Mouse (Mus musculus) stomach, postnatal 0 days (tissue): Measurements from ENCODE around the gene Cdhr3.

Source experiments
- CTCF ChIP-seq: IDR thresholded peaks from 2 replicates; pipeline ENCODE4 v1.5.1; 2016; ENCODE audit warnings: antibody characterized with exemption, low read depth, mild to moderate bottlenecking, moderate library complexity
- EP300 ChIP-seq: optimal IDR thresholded peaks from 2 replicates; pipeline ENCODE3; 2016; ENCODE audit warnings: antibody characterized with exemption

GRCm38 (mm10) chr12:33063250-33063649, 29.4 kb downstream of the Cdhr3 start:
- TF ChIP-seq EP300 (no peak), CTCF (no peak)
